Mouse (Mus musculus) cerebellum, adult 2 months (tissue): Measurements from ENCODE around the gene Prex1.

Experiments used
- CTCF ChIP-seq: fragments of 200-500 bp; IDR thresholded peaks from 2 replicates; pipeline ENCODE4 v1.5.1; 2011; ENCODE audit warnings: low read depth, mild to moderate bottlenecking, control low read depth, low read length, moderate library complexity, borderline replicate concordance; ENCODE audit not compliant: insufficient read depth
- POLR2A ChIP-seq: fragments of 200-500 bp; IDR thresholded peaks from 2 replicates; pipeline ENCODE4 v1.6.1; 2011; ENCODE audit warnings: low read length, control low read depth, borderline replicate concordance; ENCODE audit not compliant: insufficient read depth

GRCm38 (mm10) chr2:166545580-166545979 is 168.1 kb downstream of the Prex1 start:
- no peak for TF ChIP-seq CTCF
- no peak for TF ChIP-seq POLR2A
